Mouse (Mus musculus) liver, adult 2 months (tissue): ENCODE data around the gene Rnf181.

Experiments
- CTCF ChIP-seq: fragments of 200-500 bp; IDR thresholded peaks from 2 replicates; pipeline ENCODE4 v1.5.1; 2011; ENCODE audit warnings: low read depth, low read length, control low read depth
- POLR2A ChIP-seq: fragments of 200-500 bp; IDR thresholded peaks from 2 replicates; pipeline ENCODE4 v1.6.1; 2011; ENCODE audit warnings: low read length, control low read depth; ENCODE audit not compliant: insufficient read depth; ENCODE audit errors: extremely low read depth

GRCm38 (mm10) chr6:72379377-72380130, 12.8 kb upstream of the Rnf181 start:
- no peak for TF ChIP-seq CTCF
- no peak for TF ChIP-seq POLR2A
